In the genomic region with DNA sequence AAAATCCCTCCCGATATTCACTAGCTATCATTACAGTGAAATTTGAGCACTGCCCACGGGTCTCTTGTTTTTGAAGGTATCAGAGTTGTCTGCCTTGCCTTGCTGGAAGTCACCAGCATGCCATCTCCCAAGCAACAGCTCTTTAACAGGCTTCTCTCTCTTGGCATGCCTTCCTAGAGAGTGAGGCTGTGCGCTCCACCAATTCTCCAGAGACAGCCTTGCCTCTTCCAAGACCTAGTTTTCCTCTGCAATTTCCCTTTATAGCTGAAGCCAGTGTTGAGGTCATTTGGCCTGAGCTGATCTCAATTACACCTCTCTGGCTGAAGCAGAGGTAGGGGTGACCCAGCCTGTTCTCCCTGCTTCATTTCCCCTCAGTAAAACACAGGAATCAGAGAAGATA, we compare ENCODE assay signal across 11 mouse cellular contexts.
DNase-seq lines count a peak whose midpoint lies in the region; ATAC-seq and TF ChIP-seq lines count a peak whose summit lies in the region.
"Had no signal": no experiment of that assay in that cellular context is flagged by ENCODE, and none has a peak within 500 bp of the region (broad histone marks: within the 10 kb centered on the region; RNA-seq: fewer than 3 reads in every experiment).

No protein-coding gene starts in this region.

- intact Hi-C loops in left cerebral cortex, adult 2 months (cut with DNase I): no loop called here
- intact Hi-C loops in left cerebral cortex, postnatal 4 days (cut with DNase I): no loop called here

- no peak overlapping the region for H3K27ac ChIP-seq in forebrain, embryonic 14.5 days (ENCODE audit: low read depth, low read length)
- no peak overlapping the region for H3K27ac ChIP-seq in forebrain, embryonic 16.5 days (ENCODE audit: low read length)
- H3K27ac ChIP-seq in left cerebral cortex, adult 2 months: peak overlapping the region; percentile 41
- H3K27ac ChIP-seq: limb, embryonic 13.5 days had no signal

- no peaks in the 10 kb centered on the region for H3K27me3 ChIP-seq in forebrain, embryonic 14.5 days (replicated peaks; ENCODE audit: control insufficient read depth, insufficient read depth, low read length)
- H3K27me3 ChIP-seq in forebrain, embryonic 16.5 days (replicated peaks; ENCODE audit: control insufficient read depth, insufficient read depth, low read length): no peaks in the 10 kb centered on the region
- H3K27me3 ChIP-seq: CH12.LX; limb, embryonic 13.5 days had no signal

- TF ChIP-seq CTCF in left cerebral cortex, adult 2 months (IDR thresholded peaks at IDR 0.05): no peak; the same call in 1 of the 2 replicates

- peak; percentile 51 for DNase-seq in forebrain, embryonic 14.5 days (ENCODE audit: low spot score)
- peak in 1 of 2 experiments; percentile 20 for DNase-seq in left cerebral cortex, adult 2 months (ENCODE audit: extremely low spot score in 1 of 2, low spot score in 2 of 2)
- no peak for DNase-seq in left cerebral cortex, postnatal 4 days
- peak; percentile 43 for DNase-seq in gastrocnemius, postnatal 25 days
- peak; percentile 32 to 46 for DNase-seq in right cerebral cortex, adult 2 months (ENCODE audit: low spot score in 2 of 2)
- no peak for DNase-seq in ovary, postnatal 36 days (ENCODE audit: low spot score)
- DNase-seq: lung, postnatal 36 days had no signal

- no peak overlapping the region for H3K9ac ChIP-seq in forebrain, embryonic 14.5 days (ENCODE audit: low read length)
- no peak overlapping the region for H3K9ac ChIP-seq in forebrain, embryonic 16.5 days (replicated peaks; ENCODE audit: low read depth, low read length)
- H3K9ac ChIP-seq: limb, embryonic 13.5 days had no signal

- no peaks in the 10 kb centered on the region; the same call in 1 of the 2 replicates for H3K4me1 ChIP-seq in forebrain, embryonic 14.5 days (ENCODE audit: control insufficient read depth, insufficient read depth, low read length)
- peaks cover 11% of the 10 kb centered on the region; the same call in 1 of the 2 replicates for H3K4me1 ChIP-seq in forebrain, embryonic 16.5 days (replicated peaks; ENCODE audit: control insufficient read depth, insufficient read depth, low read length)

- ATAC-seq in forebrain, embryonic 14.5 days: no peak
- ATAC-seq in forebrain, embryonic 16.5 days: no peak
- ATAC-seq in inflammation-experienced regulatory T-cells, adult 6 months: no peak

- H3K4me2 ChIP-seq in forebrain, embryonic 14.5 days (ENCODE audit: low read length): no peak overlapping the region
- H3K4me2 ChIP-seq in forebrain, embryonic 16.5 days (ENCODE audit: low read length): no peak overlapping the region
- H3K4me2 ChIP-seq: limb, embryonic 13.5 days had no signal

- WGBS in forebrain, embryonic 14.5 days: 70% methylated on average over 3 of the region's 3 CpGs
- WGBS in forebrain, embryonic 16.5 days: 59% methylated on average over 3 of the region's 3 CpGs

- no peaks in the 10 kb centered on the region for H3K36me3 ChIP-seq in forebrain, embryonic 14.5 days (ENCODE audit: control insufficient read depth, insufficient read depth, low read length)
- H3K36me3 ChIP-seq in forebrain, embryonic 16.5 days (ENCODE audit: control insufficient read depth, insufficient read depth): no peaks in the 10 kb centered on the region
- H3K36me3 ChIP-seq: limb, embryonic 13.5 days had no signal

- no peaks in the 10 kb centered on the region for H3K9me3 ChIP-seq in forebrain, embryonic 14.5 days (replicated peaks; ENCODE audit: control insufficient read depth, low read length)
- no peaks in the 10 kb centered on the region for H3K9me3 ChIP-seq in forebrain, embryonic 16.5 days (ENCODE audit: control insufficient read depth, low read length)
- H3K9me3 ChIP-seq: limb, embryonic 13.5 days had no signal

- H3K4me3 ChIP-seq in forebrain, embryonic 14.5 days (ENCODE audit: low read depth, low read length): no peak overlapping the region
- no peak overlapping the region for H3K4me3 ChIP-seq in forebrain, embryonic 16.5 days (replicated peaks; ENCODE audit: low read length)
- H3K4me3 ChIP-seq in left cerebral cortex, adult 2 months: no peak overlapping the region
- H3K4me3 ChIP-seq: limb, embryonic 13.5 days had no signal

Comparison
In these comparisons a context has a peak if more than half of its experiments do, and no peak if none do; other contexts are left out.
1. DNase-seq: peak in forebrain, embryonic 14.5 days (single experiment), gastrocnemius, postnatal 25 days (single experiment) and right cerebral cortex, adult 2 months (2 of 2); none in left cerebral cortex, postnatal 4 days (single experiment) and ovary, postnatal 36 days (single experiment).